Mouse (Mus musculus) intestine, embryonic 16.5 days (tissue): ENCODE results near the gene Uqcc3. TPM values are rescaled to one million over a fixed set of nuclear protein-coding genes. Genes with fewer than 3 reads are reported as not detected.

Source experiments
- ATAC-seq: fragments of 200-750 bp; cut with Nextera tagmentation; 2 replicates; pipeline ENCODE4 v1.8.0; 2017; ENCODE audit warnings: moderate TSS enrichment, moderate library complexity
- H3K27ac ChIP-seq: fragments of 300-500 bp; sonication (generic); 2 replicates; pipeline ENCODE4 v1.5.1; 2014; ENCODE audit warnings: mild to moderate bottlenecking, low read length
- H3K27me3 ChIP-seq: fragments of 300-500 bp; sonication (generic); replicated peaks from 2 replicates; pipeline ENCODE4 v1.6.1; 2014; ENCODE audit warnings: low read length, control low read depth, mixed read lengths; ENCODE audit not compliant: control insufficient read depth, insufficient read depth
- H3K36me3 ChIP-seq: fragments of 300-500 bp; sonication (generic); 2 replicates; pipeline ENCODE4 v1.6.1; 2014; ENCODE audit warnings: low read length, control low read depth; ENCODE audit not compliant: control insufficient read depth, insufficient read depth
- H3K4me1 ChIP-seq: fragments of 300-500 bp; sonication (generic); 2 replicates; pipeline ENCODE4 v1.6.1; 2014; ENCODE audit warnings: low read length, control low read depth, mixed read lengths; ENCODE audit not compliant: control insufficient read depth, insufficient read depth
- H3K4me2 ChIP-seq: fragments of 300-500 bp; sonication (generic); 2 replicates; pipeline ENCODE4 v1.6.1; 2014; ENCODE audit warnings: low read depth, low read length, control low read depth
- H3K4me3 ChIP-seq: fragments of 300-500 bp; sonication (generic); 2 replicates; pipeline ENCODE4 v1.5.1; 2014; ENCODE audit warnings: mild to moderate bottlenecking, low read length
- H3K9ac ChIP-seq: fragments of 300-500 bp; sonication (generic); 2 replicates; pipeline ENCODE4 v1.6.1; 2014; ENCODE audit warnings: low read depth, low read length
- H3K9me3 ChIP-seq: fragments of 300-500 bp; sonication (generic); 2 replicates; pipeline ENCODE4 v1.6.1; 2016; ENCODE audit warnings: low read length, control low read depth; ENCODE audit not compliant: control insufficient read depth
- WGBS: fragments of 180-500 bp; shearing (Covaris S2); extraction: QIAGEN DNeasy Blood & Tissue Kit; methylation state at CpG from one replicate; pipeline ENCODE4 v1.1.7; 2014; 5-methylcytosine and 5-hydroxymethylcytosine counted together
- microRNA-seq: library from miRNA; unstranded; fragments of <30 nt; microRNA quantifications from one replicate; pipeline ENCODE4, GENCODE M21; 2016
- polyA plus RNA-seq: library from polyadenylated mRNA; unstranded; fragments of >200 nt; fragmentation: Nextera tagmentation; extraction: Ambion mirVana; gene quantifications from 2 replicates; pipeline ENCODE4 v1.2.1, GENCODE M21; 2015

Uqcc3 gene
- polyA plus RNA-seq, 1 experiment from 2014 or later, result 60.7 TPM

DNA sequence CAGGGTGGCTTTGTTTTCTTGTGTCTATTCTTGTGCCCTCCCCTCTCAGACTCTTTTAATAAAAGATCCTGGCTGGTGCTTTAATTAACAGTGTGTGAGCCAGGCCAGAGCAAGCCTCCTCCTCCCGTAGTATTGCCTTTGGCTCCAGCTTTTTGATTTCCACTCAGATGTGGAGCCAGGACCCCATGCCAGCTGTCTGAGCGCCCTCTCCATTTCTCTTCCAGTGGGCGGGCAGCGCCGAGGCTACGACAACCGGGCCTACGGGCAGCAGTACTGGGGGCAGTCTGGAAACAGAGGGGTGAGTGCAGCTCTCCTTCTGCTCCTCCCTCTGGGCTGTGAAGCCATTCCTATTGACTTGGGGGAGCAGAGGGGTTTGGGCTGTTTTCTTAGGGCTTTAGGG lies 50.1 kb downstream of the Uqcc3 start:
- Histone ChIP-seq H3K27ac (no peak overlapping the region), H3K9me3 (no peaks in the 10 kb centered on the region), H3K4me1 (no peaks in the 10 kb centered on the region), H3K27me3 (no peaks in the 10 kb centered on the region), H3K4me2 (no peak overlapping the region), H3K4me3 (no peak overlapping the region), H3K9ac (no peak overlapping the region), H3K36me3 (peaks cover 53% of the 10 kb centered on the region)
- ATAC-seq, result no peak
- WGBS, result 92% methylated on average over 8 of the region's 8 CpGs

Small RNAs within 50 kb of the gene (microRNA-seq; reads per million reads assigned to microRNA genes)
- gene Mir5136, result not detected

Other genes with a start within 250 kb of the Uqcc3 start
- gene Chrm1, start 217.1 kb downstream of the Uqcc3 start, polyA plus RNA-seq, result 1.2 TPM in 2 replicates
- gene Slc3a2, start 157.6 kb downstream of the Uqcc3 start, polyA plus RNA-seq, result 211 and 225 TPM in 2 replicates
- 78.1 and 88.7 TPM in 2 replicates for gene Wdr74, start 145.1 kb downstream of the Uqcc3 start, polyA plus RNA-seq
- gene 1700092M07Rik, start 140.2 kb downstream of the Uqcc3 start, polyA plus RNA-seq, result 0.91 and 1.6 TPM in 2 replicates
- 120 and 124 TPM in 2 replicates for gene Stx5a, start 139.5 kb downstream of the Uqcc3 start, polyA plus RNA-seq
- 133 and 137 TPM in 2 replicates for gene Nxf1, start 123.8 kb downstream of the Uqcc3 start, polyA plus RNA-seq
- 161 and 164 TPM in 2 replicates for gene Tmem223, start 109.9 kb downstream of the Uqcc3 start, polyA plus RNA-seq
- 110 and 120 TPM in 2 replicates for gene Tmem179b, start 106.5 kb downstream of the Uqcc3 start, polyA plus RNA-seq
- gene Taf6l, start 94.5 kb downstream of the Uqcc3 start, polyA plus RNA-seq, result 24.0 and 25.0 TPM in 2 replicates
- gene Polr2g, start 82.3 kb downstream of the Uqcc3 start, polyA plus RNA-seq, result 130 and 138 TPM in 2 replicates
- gene Zbtb3, start 78.4 kb downstream of the Uqcc3 start, polyA plus RNA-seq, result 3.6 and 4.1 TPM in 2 replicates
- gene Ttc9c, start 61.6 kb downstream of the Uqcc3 start, polyA plus RNA-seq, result 36.0 and 44.0 TPM in 2 replicates
- gene Hnrnpul2, start 60.9 kb downstream of the Uqcc3 start, polyA plus RNA-seq, result 3.7 and 4.3 TPM in 2 replicates
- not detected in 2 replicates for gene AC129217.1, start 51.1 kb downstream of the Uqcc3 start, polyA plus RNA-seq
- 48.5 and 49.7 TPM in 2 replicates for gene Bscl2, start 43.5 kb downstream of the Uqcc3 start, polyA plus RNA-seq
- gene Gng3, start 41.7 kb downstream of the Uqcc3 start, polyA plus RNA-seq, result 13.3 and 14.3 TPM in 2 replicates
- gene Lrrn4cl, start 30.2 kb downstream of the Uqcc3 start, polyA plus RNA-seq, result 1.6 and 1.7 TPM in 2 replicates
- gene Ubxn1, start 9.4 kb downstream of the Uqcc3 start, polyA plus RNA-seq, result 158 and 170 TPM in 2 replicates
- gene Lbhd1, start 2.8 kb upstream of the Uqcc3 start, polyA plus RNA-seq, result 60.7 and 74.8 TPM in 2 replicates
- not detected in 2 replicates for gene Gm49403, start 3.0 kb upstream of the Uqcc3 start, polyA plus RNA-seq
- gene 1810009A15Rik, start 7.9 kb upstream of the Uqcc3 start, polyA plus RNA-seq, result 79.5 and 89.2 TPM in 2 replicates
- not detected in 2 replicates for gene Gm49416, start 8.0 kb upstream of the Uqcc3 start, polyA plus RNA-seq
- 39.2 and 40.9 TPM in 2 replicates for gene Ints5, start 12.1 kb upstream of the Uqcc3 start, polyA plus RNA-seq
- gene Ganab, start 17.1 kb upstream of the Uqcc3 start, polyA plus RNA-seq, result 95.7 and 100 TPM in 2 replicates
- gene B3gat3, start 39.5 kb upstream of the Uqcc3 start, polyA plus RNA-seq, result 44.0 and 45.4 TPM in 2 replicates
- gene Rom1, start 48.4 kb upstream of the Uqcc3 start, polyA plus RNA-seq, result 3.1 and 3.3 TPM in 2 replicates
- gene Eml3, start 48.6 kb upstream of the Uqcc3 start, polyA plus RNA-seq, result 22.6 and 23.5 TPM in 2 replicates
- gene Mta2, start 61.0 kb upstream of the Uqcc3 start, polyA plus RNA-seq, result 119 and 130 TPM in 2 replicates
- 30.1 and 31.7 TPM in 2 replicates for gene Tut1, start 72.9 kb upstream of the Uqcc3 start, polyA plus RNA-seq
- gene Eef1g, start 86.1 kb upstream of the Uqcc3 start, polyA plus RNA-seq, result 392 and 445 TPM in 2 replicates
- 16.5 and 20.8 TPM in 2 replicates for gene Ahnak, start 108.4 kb upstream of the Uqcc3 start, polyA plus RNA-seq
- not detected in 2 replicates for gene Scgb1a1, start 207.0 kb upstream of the Uqcc3 start, polyA plus RNA-seq